Mouse (Mus musculus): ENCODE data around the gene Spats2. TPM values are rescaled to one million over a fixed set of nuclear protein-coding genes. Genes with fewer than 3 reads are reported as not detected.
"Not testable (repeated sequence)": the region's sequence is repeated elsewhere in the genome, so short reads cannot be mapped to it uniquely, and the experiment has no call there.

Spats2 gene
- total RNA-seq, 2 experiments from 2014 or later, result 7.7 to 7.9 TPM

DNA sequence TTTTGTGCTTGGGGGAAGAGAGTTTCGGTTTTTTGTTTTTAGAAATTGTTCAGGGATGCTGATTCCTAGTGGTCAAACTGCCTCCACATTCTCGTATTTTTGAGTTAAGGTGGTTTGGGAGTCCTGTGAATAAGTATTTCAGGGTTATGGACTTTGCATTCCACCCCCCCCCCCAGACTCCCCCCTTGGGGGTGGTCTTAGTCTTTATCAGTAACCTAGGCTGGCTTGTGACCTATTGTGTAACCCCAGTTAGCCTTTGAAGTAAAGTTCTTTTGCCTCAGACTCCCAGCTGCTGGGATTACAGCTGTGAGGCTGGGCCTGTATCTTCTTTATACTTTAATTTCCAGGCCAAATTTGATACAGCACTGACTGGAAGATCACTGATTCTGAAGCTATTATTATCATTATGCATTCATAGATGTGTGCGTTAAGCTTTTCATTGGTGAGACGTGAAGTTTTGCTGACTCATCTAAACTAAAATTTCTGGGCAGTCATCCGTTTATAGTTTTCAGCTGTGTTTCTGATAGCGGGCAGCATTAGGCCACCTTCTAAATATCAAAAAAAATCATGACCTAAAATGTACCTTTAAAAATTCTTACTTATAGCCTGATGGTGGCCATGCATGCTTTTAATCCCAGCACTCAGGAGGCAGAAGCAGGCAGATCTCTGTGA, 2.3 kb downstream of the Spats2 start:
- intact Hi-C loops (cut with DNase I), result loop anchor here (10.0 kb wide), 1 partner anchor 463 kb away; the partner anchor contains the start of gene Ddx23
- no peak for DNase-seq (ENCODE audit: low spot score)

DNA sequence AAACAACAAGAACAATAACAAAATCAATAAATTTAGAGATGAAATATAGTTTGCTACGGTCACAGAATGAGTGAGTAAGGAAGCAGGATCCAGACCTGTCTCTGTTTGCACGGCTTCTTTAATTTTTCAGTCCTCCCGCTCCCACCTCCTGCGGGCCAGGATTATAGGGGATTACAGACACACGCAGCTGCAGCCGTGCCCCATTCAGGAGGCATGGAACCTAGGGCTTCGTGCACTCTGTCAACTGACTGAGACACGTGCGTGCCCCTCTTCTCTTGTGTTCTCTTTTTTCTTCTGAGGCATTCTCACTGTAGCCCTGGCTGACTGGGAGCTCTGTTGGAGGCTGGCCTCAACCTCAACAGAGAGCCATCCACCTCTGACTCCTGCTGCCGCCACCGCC, 3.7 kb downstream of the Spats2 start:
- intact Hi-C loops (cut with DNase I), result loop anchor here (10.0 kb wide), 1 partner anchor 465 kb away; the partner anchor contains the start of gene Ddx23
- no peak for DNase-seq (ENCODE audit: low spot score)

DNA sequence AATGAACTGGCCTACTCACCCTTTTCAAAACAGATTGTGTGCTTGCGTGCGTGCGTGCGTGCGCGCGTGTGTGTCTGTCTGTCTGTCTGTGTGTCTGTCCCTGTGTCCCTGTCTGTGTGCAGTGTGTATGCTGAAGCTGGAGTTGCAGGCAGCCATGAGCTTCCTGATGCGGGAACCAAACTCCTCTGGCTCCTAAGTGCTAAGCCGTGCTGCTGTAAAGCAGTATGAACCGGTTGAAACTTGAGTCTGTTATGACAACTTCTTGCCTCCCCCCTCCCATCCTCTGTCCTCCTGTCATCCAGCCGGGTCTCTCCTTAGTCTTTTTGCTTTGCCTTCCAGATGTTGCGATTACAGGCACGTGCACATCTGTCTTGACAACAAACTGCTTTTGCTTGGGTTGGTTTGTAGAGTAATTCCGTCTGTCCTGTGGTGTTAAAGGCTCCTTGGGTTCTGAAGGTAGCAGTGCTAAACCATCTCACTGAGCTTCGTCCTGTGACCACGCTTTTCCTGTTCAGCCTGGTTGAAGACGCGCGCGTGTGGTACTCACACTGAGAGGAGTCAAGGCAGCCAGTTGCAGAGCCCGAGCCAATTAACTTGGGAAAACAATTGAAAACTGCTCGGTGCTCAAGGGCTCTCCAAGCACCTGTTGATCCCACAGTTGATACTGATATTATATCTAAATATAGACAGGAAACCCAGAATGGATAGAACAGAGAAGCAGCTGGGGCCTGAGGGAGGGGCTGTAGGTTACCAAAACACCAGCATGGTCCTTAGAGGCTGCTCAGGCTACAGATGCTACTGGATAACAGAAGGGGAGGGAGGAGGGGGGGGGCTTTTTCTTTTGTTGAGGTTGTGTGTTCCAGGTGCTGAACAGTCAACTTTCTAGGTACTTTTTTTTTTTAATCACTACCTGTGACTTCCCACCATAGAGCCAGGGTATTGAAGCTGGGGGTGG, 4.5 kb downstream of the Spats2 start:
- intact Hi-C loops (cut with DNase I), result loop anchor here (10.0 kb wide), 1 partner anchor 465 kb away; the partner anchor contains the start of gene Ddx23
- DNase-seq (ENCODE audit: low spot score), result no peak

DNA sequence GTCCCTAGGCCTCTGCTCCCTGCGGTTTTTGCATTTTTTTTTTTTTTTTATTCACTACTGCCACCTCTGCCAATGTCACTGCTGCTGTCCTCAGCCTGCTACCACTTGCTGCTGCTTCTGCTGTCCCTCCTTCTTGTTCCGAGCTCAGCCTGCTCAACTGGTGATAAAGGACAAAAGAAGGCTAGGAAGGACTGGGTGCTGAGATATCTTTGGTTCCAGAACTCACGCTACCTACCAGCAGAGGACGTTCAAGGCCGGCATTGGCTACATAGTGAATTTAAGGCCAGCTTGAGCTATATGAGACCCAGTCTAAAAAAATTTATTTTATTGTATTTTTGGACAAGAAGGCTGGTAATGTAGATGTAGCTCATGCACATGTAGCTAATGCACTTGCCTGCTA, 12.7 kb downstream of the Spats2 start:
- intact Hi-C loops (cut with DNase I), result no loop called here

DNA sequence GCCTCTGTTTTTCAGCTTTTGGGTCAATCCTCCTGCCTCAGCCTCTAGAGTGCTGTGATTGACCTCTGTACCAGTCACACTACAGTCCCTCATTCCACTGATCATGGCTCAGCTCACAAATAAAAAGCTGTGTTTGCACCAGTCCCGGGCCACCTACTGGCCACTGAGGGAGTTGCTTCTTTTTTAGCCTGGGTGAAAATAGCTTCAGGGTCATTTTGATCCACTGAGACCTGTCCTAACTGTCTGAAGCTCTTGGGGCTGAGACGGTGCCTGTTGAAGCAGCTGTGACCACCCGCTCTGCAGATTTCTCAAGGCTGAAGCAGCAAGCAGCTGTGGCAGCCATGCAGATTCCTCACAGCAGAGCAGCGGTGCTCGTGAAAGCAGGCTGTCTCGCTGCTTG, 14.0 kb downstream of the Spats2 start:
- intact Hi-C loops (cut with DNase I), result loop anchor here (2.0 kb wide), 1 partner anchor 57 kb away; no protein-coding TSS in a partner anchor

More for the DNA sequence above, 12.7 kb downstream of the Spats2 start:
- DNase-seq (ENCODE audit: low spot score), result no peak

DNA sequence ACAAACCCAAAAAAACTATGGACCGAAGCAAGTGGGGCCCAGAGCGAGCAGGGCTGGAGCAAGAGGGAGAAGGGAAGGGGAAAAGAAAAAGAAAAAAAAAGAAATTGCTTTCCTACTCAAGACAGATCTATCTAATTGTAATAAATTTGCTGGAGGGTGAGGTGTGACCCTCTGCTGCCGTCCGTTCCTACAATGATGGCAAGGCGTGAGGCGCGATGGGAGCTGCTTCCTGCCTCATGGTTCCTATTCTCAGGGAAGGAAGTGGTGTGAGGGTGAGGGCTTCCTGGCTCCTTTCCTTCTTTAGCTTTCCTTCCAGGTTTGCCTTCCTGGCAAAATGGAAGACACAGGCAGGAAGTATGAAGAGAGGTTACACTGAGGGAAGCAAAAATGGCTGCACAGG, 24.8 kb downstream of the Spats2 start:
- intact Hi-C loops (cut with DNase I), result no loop called here
- DNase-seq (ENCODE audit: low spot score), result no peak

More for the DNA sequence above, 14.0 kb downstream of the Spats2 start:
- DNase-seq (ENCODE audit: low spot score), result no peak

DNA sequence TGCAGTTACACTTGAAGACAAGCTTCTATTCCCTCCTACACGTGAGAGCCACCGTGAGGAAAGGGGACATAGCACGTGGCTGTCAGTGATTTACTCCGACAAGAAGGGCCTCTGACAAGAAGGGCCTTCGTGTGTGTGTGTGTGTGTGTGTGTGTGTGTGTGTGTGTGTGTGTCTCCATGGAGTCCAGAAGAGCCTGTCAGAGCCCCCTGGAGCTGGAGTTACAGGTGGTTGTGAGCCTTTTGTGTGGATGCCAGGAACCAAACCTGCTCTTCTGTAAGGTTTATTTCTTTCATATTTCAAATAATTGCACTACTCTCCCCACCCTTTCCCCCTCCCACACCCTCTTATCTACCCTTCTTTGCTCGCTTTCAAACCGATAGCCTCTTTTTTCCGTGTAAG, 25.6 kb downstream of the Spats2 start:
- DNase-seq (ENCODE audit: low spot score), result no peak

DNA sequence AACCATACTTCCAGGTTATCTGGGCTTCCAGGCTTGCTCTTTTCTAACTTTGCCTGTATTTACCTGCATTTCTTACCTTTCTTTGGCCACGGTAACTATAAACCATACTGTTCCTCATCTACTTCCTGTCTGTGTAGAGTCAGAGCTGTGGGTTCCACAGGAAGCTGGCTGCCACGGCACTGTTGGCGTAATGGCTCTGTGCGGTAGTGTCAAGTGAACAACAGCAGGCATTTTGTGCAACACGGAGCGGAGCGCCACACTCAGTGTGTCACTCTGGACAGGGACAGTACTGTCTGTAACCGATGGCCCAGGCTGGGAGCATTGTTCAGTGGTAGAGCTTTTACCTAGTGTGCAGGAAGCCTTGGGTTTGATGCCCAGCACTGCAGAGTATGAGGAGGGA, 27.8 kb downstream of the Spats2 start:
- intact Hi-C loops (cut with DNase I), result no loop called here
- no peak for DNase-seq (ENCODE audit: low spot score)

More for the DNA sequence above, 25.6 kb downstream of the Spats2 start:
- intact Hi-C loops (cut with DNase I), result no loop called here

DNA sequence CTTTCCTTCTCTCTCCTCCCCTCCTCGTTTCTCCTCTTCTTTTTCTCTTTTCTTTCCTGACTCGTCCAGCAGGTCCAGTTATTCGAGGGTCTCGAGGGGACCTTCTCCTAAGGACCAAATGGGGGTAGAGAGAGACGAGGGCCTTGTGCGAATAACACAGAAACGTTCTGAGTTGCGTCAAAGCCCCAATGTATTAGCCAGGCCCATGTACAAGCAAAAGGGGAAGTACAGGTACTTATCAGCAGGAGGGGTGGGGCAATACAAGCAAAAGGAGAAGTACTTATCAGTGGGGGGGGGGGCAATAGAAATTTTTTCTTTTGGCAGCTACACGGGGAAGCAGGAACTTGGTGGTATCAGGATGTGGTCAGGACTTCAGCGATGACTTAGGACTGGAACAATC, 28.8 kb downstream of the Spats2 start:
- intact Hi-C loops (cut with DNase I); DNase-seq (ENCODE audit: low spot score): not testable (repeated sequence)

DNA sequence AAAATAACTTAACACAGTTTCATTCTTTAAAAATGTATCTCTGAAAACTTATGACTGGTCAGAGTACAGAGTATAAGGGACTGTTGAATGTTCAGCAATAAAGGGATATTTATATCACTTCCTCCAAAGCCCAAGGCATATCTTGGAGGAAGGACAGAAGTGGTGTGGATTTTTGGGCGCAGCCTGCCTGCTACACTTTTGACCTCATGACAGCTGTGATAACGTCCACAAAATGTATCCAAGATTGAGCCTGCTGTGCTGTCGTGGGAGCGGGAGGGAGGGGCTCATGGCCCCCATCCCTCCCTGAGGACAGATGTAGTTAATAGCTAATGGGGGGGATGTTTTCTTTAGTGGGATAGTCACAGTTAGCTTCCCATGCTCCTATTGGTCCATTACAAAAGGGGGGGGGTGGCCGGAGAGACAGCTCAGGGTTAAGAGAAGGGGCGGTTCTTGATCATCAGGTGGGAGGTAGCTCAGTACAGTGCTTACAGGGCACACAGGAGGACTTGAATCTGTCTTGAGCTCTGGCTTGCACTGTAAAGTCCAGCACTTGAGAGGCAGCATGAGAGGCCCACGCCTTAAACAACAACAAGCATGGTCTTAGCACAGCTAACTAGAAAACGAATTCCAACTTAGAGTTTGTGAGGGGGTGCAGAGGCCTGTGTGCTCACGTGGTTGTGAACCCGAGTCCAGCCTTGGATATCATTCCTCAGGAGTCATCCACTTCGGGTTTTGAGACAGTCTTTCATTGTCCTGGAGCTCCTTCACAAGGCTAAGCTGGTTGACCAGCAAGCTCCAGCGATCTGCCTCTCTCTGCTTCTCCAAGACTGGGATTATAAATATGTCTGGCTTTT, 38.0 kb downstream of the Spats2 start:
- intact Hi-C loops (cut with DNase I), result no loop called here
- no peak for DNase-seq (ENCODE audit: low spot score)

DNA sequence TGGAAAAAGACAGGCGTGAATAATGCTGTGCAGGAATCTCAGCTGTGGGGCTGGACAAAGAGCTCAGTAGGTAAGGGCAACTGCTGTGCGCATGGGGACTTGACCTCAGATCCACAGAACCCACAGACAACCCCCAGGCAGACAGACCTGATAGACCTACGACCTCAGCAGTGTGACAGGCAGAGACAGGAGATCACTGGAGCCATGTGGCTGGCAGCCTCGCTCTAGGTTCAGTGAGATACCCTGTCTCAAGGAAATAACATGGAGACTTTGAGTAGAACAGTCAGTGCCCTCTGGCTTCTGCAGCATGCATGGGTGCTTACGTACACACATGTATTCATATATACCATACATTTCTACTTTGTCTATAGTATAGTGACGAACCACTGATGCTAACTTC, 46.4 kb downstream of the Spats2 start:
- intact Hi-C loops (cut with DNase I), result no loop called here

DNA sequence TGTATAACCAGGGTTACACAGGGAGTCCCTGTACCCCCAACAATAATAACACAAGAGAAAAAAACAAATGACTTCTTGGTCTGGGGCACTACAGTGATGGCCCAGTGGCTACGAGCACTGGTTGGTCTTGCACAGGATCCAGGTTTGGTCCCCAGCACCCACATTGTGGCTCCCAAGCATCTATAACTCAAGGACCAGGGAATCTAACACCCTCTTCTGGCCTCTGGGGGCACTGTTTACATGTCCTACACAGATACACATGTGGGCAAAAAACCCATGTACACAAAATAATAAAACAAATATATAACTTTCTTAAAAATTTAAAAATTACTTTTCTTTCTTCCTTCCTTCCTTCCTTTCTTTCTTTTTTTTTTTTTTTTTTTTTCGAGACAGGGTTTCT, 53.9 kb downstream of the Spats2 start:
- DNase-seq (ENCODE audit: low spot score), result no peak
- intact Hi-C loops (cut with DNase I), result no loop called here

More for the DNA sequence above, 46.4 kb downstream of the Spats2 start:
- DNase-seq (ENCODE audit: low spot score), result no peak

DNA sequence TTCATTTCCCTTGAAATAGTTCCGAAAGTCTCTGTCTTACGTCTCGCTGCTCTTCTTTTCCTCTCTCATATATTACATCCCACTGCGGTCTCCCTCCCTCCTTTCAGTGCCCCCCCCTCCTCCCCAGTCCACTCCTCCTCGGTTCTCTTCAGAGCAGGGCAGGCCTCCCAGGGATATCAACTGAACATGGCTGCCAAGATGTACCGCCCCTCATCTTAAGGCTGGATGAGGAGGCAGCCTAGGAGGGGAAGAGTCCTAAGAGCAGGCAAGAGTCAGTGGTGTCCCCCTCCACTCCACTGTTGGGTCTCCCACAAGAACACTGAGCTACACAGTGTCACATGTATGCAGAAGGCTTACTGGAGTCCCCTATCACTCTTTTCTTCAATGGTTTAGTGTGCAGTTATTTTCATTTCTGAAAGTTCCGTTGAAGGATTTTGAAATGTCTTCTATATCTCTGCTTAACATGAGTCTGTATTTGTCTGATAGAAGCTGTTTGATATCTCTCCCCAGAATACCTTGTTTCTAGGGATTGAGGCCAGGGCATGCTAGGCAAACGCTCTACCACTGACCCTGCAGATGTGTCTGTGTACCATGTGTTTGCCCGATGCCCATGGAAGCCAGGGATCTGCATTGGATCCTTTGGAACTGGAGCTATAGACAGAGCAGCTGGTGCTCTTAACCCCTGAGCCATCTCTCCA, 58.6 kb downstream of the Spats2 start:
- intact Hi-C loops (cut with DNase I), result no loop called here
- DNase-seq (ENCODE audit: low spot score), result no peak

DNA sequence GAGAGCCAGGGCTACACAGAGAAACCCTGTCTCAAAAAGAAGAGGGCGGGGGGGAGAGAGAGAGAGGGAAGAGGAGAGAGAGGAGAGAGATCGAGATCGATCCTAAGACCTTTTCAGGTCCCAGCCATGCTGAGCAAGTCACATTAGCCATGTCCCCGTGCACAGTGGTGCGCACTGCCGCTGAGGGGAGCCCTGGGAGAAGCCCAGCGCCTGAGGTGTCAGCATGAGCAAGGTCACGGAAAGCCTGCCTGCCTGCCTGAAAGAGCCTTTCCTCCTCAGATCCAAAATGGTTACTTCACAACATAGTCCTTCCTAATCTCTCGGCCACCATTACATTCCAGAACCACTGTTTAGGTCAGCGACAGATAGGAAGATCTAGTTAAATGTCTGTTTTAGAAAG, 68.6 kb downstream of the Spats2 start:
- DNase-seq (ENCODE audit: low spot score), result no peak
- intact Hi-C loops (cut with DNase I), result no loop called here

DNA sequence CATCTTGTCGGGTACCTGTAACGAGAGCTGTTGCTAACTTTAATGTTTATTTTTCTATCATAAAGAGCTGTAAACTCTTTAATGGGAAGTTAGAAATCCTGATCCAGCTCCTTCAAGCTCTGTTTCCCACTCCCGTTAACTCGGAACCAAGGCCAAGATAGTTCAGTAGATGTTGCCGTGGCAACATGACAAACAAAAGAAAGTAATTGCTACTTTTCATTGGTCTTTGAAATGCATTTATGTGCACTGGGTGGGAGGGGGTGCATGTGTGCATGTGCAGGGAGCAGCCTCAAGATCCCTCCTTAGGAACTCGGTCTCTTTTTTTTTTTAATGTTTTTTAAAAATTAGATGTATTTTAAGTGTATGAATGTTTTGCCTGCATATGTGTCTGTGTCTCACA, 69.3 kb downstream of the Spats2 start:
- no peak for DNase-seq (ENCODE audit: low spot score)
- intact Hi-C loops (cut with DNase I), result no loop called here

DNA sequence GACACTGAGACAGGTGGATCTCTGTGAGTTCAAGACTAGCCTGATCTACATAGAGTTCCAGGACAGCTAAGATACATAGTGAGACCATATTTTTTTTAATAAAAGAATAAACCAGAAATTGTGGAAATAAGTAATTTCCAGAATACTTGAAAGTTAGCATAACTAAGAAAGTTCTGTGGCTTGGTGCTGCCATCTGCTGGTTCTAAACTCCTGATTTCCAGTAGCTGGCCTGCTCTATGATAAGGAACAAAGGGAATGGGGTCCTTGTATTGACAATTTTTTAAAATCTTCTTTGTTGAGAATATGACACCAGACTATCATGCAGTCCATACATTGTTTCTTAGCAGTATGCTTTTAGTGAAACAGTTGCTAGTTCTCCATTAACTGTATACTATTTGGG, 73.0 kb downstream of the Spats2 start:
- no peak for DNase-seq (ENCODE audit: low spot score)
- intact Hi-C loops (cut with DNase I), result loop anchor here (2.0 kb wide), 1 partner anchor 150 kb away; no protein-coding TSS in a partner anchor

DNA sequence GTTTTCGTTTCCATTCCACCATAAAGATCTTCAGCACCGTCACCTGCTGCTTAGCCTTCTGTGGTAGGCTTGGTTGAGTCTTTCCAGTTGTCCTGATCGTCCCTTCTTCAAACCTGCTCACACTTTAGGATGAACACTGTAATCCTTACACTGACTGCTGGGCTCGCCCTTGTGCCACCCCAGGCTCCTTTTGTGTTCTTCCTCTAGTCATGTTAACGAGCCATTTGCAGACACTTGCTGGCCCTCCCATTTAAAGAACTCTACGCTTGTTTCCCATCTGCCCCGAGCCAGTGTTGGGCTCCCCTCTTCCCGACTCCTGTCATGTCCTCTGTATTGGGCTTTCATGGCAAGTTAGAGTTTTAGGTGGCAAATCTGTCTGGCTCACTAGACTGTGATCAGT, 80.2 kb downstream of the Spats2 start:
- DNase-seq (ENCODE audit: low spot score), result no peak
- intact Hi-C loops (cut with DNase I), result no loop called here

DNA sequence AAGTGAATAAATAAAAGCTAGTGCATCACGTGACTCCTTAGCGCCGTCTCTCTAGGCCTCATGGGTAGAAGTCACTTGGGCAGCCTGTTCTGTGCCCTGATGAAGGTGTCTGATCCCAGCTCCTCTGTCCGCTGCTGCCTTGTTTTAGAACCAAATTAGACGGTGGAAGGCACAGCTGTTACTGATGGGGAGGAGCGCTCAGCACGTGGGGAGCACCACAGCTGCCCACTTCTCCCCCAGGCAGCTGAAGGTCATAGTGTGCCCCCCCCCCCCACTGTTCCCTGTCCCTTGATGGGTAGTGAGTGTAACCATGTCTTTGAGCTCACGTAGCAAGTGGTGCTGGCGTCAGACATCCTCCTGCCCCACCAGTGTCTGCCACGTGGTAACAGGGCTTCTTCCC, 87.5 kb downstream of the Spats2 start:
- no peak for DNase-seq (ENCODE audit: low spot score)
- intact Hi-C loops (cut with DNase I), result no loop called here

DNA sequence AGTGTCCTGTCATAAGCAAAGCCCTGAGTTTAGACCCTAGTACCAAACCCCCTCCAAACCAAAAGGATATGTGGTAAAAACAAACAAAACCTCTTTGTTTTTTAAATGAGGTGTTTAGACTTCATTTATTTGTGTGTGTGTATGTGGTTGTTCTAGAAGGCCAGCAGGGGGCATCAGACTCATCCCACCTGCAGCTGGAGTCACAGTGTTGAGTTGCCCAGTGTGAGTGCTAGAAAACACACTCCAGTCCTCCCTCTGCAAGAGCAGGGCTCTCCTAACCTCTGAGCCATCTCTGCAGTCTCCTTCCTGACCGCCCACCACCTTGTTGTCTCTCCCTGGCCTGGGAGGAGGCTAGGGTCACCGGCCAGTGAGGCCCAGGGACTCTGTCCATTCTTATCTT, 89.2 kb downstream of the Spats2 start:
- DNase-seq (ENCODE audit: low spot score), result no peak

More for the DNA sequence above, 89.2 kb downstream of the Spats2 start:
- intact Hi-C loops (cut with DNase I), result loop anchor here (1.0 kb wide), 1 partner anchor 50 kb away; no protein-coding TSS in a partner anchor
